Mouse (Mus musculus) hematopoietic multipotent progenitor cell, adult 10-12 weeks (in vitro differentiated cells): Measurements from ENCODE around the gene Tigd3. TPM values are rescaled to one million over a fixed set of nuclear protein-coding genes. Genes with fewer than 3 reads are reported as not detected.

ENCODE experiments used
- polyA plus RNA-seq: library from polyadenylated mRNA; stranded (reverse); fragments of >175 nt; gene quantifications from 2 replicates; pipeline ENCODE4 v1.2.3, GENCODE M21; 2012; ENCODE audit warnings: low replicate concordance

Tigd3 gene
- 0.10 and 0.71 TPM in 2 replicates for polyA plus RNA-seq

DNA sequence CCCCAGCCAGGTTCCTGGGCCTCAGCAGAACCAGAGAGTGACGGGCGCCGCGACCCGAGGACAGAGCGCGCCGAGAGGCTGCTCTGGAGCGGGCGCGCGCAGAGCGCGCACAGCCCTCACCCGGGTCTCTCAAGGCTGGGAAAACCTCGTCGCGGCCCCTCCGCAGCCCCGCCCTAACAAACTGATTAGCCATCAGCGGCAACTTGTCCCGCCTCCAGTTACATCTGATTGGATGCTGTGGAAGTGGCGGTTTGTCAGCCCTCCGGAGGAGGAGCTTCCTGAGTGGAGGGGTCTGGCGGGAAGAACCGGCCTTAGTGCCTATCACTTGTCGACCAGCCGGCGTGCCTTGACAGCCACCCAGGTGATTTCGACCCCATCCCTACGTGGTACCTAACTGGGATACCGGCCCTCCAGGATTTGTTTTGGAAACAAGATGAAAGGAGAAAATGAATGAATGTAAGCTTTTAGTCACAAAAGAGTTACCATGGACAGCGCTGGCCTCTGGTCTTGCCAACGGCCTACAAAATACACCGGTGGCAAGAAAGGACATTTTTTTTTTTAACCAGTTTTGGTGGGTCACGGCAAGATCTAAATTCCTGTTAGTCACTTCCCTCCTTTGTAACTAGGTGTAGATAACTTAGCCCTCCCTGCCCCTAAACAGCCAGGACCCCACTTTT, at the start of gene Tigd3:
Gene Tigd3 (minus strand): TSS at position 148 of the 677 bp plus-strand sequence.

DNA sequence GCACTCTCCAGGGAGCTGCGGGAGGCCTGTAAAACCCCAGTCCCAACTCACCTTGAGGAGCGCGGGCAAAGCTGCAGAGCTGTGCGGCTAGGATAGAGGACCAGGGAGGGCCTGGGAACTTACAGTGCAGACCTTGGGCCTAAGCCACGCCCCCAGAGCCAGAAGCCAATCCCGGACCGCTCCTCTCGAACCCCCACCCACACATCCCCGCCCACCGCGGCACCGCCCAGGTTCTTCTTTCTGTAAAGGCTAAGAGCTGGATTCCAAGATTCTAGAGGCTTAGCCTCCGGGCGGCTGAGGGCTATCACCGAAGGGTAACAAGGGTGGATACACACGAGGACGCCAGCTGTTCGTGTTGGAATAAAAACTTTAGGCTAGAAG, 30.8 kb upstream of the Tigd3 start, which contains the start of gene Cdc42ep2:
Gene Cdc42ep2 (minus strand): TSS at position 104 of the 381 bp plus-strand sequence.

DNA sequence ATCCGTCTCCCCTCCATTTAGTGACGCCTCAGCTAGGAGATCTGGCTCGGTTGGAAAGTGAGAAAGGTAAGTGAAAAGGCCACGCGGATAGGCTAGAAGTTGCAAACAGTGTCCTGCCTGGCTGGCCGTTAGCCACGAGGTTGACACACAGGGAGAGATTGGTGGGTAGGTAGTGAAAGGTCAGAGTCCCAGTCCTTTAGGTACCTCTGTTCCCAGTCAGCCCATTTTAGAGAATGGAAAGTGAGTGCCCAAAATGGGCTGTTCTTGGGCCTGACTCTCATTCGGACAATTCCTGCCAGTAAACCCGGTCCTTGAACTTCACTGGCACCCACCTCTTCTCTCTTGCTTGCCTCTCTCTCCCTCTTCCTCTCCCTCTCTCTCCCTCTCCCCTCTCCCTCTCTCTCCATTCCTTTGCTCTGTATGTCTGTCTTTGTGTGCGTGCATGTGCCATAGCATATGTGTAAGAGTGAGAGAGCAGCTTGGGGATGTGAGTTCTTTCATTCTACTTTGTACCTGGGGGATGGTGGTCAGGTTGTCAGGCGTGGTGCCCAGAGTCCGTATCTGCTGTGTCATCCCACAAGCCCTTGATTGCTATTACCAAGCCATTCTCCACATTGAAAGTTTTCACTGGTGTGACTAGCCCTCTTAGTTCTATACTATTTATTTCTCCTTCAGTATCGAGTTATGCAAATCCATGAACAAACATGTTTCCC, 19.2 kb upstream of the Tigd3 start, which contains the start of gene Dpf2:
Gene Dpf2 (minus strand): TSS at position 4 of the 713 bp plus-strand sequence.

DNA sequence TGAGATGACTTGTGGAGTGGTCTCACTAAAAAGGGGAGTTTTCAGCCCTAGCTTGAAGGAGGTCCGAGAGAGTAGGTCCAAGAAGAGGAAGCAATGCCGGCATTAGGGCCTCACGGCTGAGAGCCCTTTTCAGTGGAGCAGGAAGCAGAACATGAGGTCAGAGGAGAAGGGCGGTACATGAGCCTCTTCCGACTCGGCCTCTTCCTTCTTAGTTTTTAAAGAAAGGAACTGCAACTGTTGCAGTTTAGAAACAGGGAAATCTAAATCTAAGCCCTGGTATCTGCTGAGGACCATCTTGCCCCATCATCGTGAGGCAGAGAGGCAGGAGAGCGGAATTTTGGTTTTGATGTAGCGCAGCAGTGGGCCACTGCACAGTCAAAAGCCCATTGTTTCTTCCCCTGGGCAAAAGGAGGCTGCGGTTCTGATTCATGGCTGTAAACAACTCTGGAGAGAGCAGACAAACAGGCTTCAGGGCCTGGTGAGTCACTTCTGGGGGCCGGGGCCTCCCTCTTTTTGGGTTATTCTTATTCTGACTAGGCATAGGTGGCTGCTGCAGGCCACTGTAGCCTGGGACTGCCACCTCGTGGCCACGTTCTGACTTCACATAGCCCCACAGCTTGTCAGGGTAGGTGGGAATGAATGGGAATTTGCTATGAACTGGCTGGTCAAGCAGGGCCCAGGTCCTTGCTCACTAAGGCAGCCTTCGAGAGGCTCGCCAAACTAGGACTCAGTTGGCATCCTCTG, 16.2 kb downstream of the Tigd3 start, which contains the start of gene Slc25a45:
Gene Slc25a45 (plus strand): TSS at position 191 of the 744 bp plus-strand sequence.

DNA sequence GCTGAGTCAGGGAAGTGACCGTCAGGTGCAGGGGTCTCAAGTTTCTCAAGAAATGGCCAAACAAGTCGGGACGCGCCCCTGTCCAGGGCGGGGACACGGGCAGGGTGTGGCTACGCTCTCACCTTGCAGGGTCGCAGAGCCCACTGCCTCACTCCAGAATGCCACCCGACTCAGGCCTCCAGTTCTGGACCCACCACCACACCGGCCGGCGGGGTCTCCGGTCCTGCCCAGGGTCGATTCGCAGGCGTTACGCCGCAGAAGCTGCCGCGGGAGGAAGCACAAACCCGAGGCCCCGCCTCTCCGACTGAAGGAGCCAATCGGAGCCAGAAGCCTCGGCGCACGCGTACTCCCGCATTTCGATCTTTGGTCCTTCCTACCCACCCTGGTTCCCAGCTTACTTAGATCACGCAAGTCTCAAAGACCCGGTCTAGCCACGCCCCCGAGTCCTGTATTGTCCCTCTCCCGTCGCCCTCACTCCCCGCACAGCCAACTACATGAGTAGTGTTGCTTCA, 18.9 kb downstream of the Tigd3 start, which contains the start of gene Frmd8:
Gene Frmd8 (minus strand): TSS at position 306 of the 512 bp plus-strand sequence.

Other genes starting within 250 kb of the Tigd3 start
- 869 and 1,782 TPM in 2 replicates for gene Sipa1, start 230.4 kb downstream of the Tigd3 start, polyA plus RNA-seq
- gene Map3k11, start 205.4 kb downstream of the Tigd3 start, polyA plus RNA-seq: 160 and 317 TPM in 2 replicates
- gene Pcnx3, start 205.2 kb downstream of the Tigd3 start, polyA plus RNA-seq: 364 and 1,099 TPM in 2 replicates
- gene Kcnk7, start 189.8 kb downstream of the Tigd3 start, polyA plus RNA-seq: 0.54 and 1.7 TPM in 2 replicates
- gene Ehbp1l1, start 167.8 kb downstream of the Tigd3 start, polyA plus RNA-seq: 110 and 206 TPM in 2 replicates
- gene Fam89b, start 164.5 kb downstream of the Tigd3 start, polyA plus RNA-seq: 70.9 and 119 TPM in 2 replicates
- gene Ltbp3, start 153.2 kb downstream of the Tigd3 start, polyA plus RNA-seq: 1.6 and 8.2 TPM in 2 replicates
- gene Scyl1, start 122.7 kb downstream of the Tigd3 start, polyA plus RNA-seq: 58.9 and 76.3 TPM in 2 replicates
- gene Frmd8, start 18.9 kb downstream of the Tigd3 start, polyA plus RNA-seq: 36.0 and 56.1 TPM in 2 replicates
- gene Slc25a45, start 16.3 kb downstream of the Tigd3 start, polyA plus RNA-seq: 4.6 and 15.6 TPM in 2 replicates
- 14.9 and 60.9 TPM in 2 replicates for gene Dpf2, start 18.9 kb upstream of the Tigd3 start, polyA plus RNA-seq
- gene Cdc42ep2, start 30.7 kb upstream of the Tigd3 start, polyA plus RNA-seq: 3.4 and 4.3 TPM in 2 replicates
- gene Pola2, start 70.1 kb upstream of the Tigd3 start, polyA plus RNA-seq: 19.1 and 24.6 TPM in 2 replicates
- not detected in 2 replicates for gene Slc22a20, start 92.0 kb upstream of the Tigd3 start, polyA plus RNA-seq
- gene Capn1, start 121.7 kb upstream of the Tigd3 start, polyA plus RNA-seq: 55.8 and 154 TPM in 2 replicates
- 393 and 539 TPM in 2 replicates for gene Syvn1, start 152.4 kb upstream of the Tigd3 start, polyA plus RNA-seq
- 25.7 and 36.4 TPM in 2 replicates for gene Mrpl49, start 163.6 kb upstream of the Tigd3 start, polyA plus RNA-seq
- 4,240 and 4,981 TPM in 2 replicates for gene Fau, start 163.7 kb upstream of the Tigd3 start, polyA plus RNA-seq
- gene Znhit2, start 167.0 kb upstream of the Tigd3 start, polyA plus RNA-seq: 58.8 and 66.2 TPM in 2 replicates
- 10.6 and 16.3 TPM in 2 replicates for gene Tm7sf2, start 174.2 kb upstream of the Tigd3 start, polyA plus RNA-seq
- 52.2 and 188 TPM in 2 replicates for gene Vps51, start 183.1 kb upstream of the Tigd3 start, polyA plus RNA-seq
- gene Tmem262, start 185.9 kb upstream of the Tigd3 start, polyA plus RNA-seq: not detected in 2 replicates
- 0.19 TPM in 1 of 2 replicates, not detected in the other for gene Gm28374, start 188.1 kb upstream of the Tigd3 start, polyA plus RNA-seq
- gene Zfpl1, start 190.8 kb upstream of the Tigd3 start, polyA plus RNA-seq: 67.9 and 70.2 TPM in 2 replicates
- 1.7 and 2.3 TPM in 2 replicates for gene Cdca5, start 190.8 kb upstream of the Tigd3 start, polyA plus RNA-seq
- gene AC131692.1, start 200.3 kb upstream of the Tigd3 start, polyA plus RNA-seq: 1.7 and 2.1 TPM in 2 replicates
- gene Naaladl1, start 211.6 kb upstream of the Tigd3 start, polyA plus RNA-seq: 0.53 TPM in 1 of 2 replicates, not detected in the other
- 31.3 and 49.9 TPM in 2 replicates for gene Sac3d1, start 224.5 kb upstream of the Tigd3 start, polyA plus RNA-seq
- gene Snx15, start 234.2 kb upstream of the Tigd3 start, polyA plus RNA-seq: 120 and 217 TPM in 2 replicates
- gene Batf2, start 246.8 kb upstream of the Tigd3 start, polyA plus RNA-seq: 1.3 and 2.2 TPM in 2 replicates
- gene Arl2, start 247.4 kb upstream of the Tigd3 start, polyA plus RNA-seq: 32.6 and 45.2 TPM in 2 replicates